Mouse (Mus musculus) heart, postnatal 0 days (tissue): ENCODE data around the gene Mroh3.

Experiments
- CTCF ChIP-seq: IDR thresholded peaks from 2 replicates; pipeline ENCODE4 v1.5.1; 2016; ENCODE audit warnings: antibody characterized with exemption, control low read depth, low read depth
- EP300 ChIP-seq: IDR thresholded peaks from 2 replicates; pipeline ENCODE4 v1.6.1; 2016; ENCODE audit warnings: antibody characterized with exemption, low read depth

DNA sequence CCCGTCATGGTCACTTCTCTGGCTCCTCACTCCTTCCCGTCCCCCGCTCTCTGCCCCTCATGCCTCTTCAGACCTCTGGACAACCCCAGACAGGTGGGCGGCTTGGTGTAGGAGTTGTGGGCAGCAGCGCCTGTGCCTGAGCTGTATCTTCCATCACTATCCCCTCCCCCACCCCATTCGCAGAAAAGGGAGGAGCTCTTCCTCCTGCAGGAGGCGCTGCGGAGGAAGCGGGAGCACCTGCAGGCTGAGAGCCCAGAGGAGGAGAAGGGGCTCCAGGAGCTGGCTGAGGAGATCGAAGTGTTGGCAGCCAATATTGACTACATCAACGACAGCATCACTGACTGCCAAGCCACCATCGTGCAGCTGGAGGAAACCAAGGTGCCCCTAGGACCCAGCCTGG lies 52.8 kb downstream of the Mroh3 start:
- TF ChIP-seq EP300 = no peak
- TF ChIP-seq CTCF = no peak
